Mouse (Mus musculus) liver, adult 2 months (tissue): ENCODE measurements at regions not wholly inside any gene's neighbourhood (a gene's known extent, or its start where the extent isn't known, plus 50 kb on each side); places are given as distances from the start of the nearest gene placed in this dataset.

Source experiments
- CTCF ChIP-seq: fragments of 200-500 bp; IDR thresholded peaks from 2 replicates; pipeline ENCODE4 v1.5.1; 2011; ENCODE audit warnings: low read depth, low read length, control low read depth
- POLR2A ChIP-seq: fragments of 200-500 bp; IDR thresholded peaks from 2 replicates; pipeline ENCODE4 v1.6.1; 2011; ENCODE audit warnings: low read length, control low read depth; ENCODE audit not compliant: insufficient read depth; ENCODE audit errors: extremely low read depth

GRCm38 (mm10) chr7:93331351-93331750 is 251.7 kb downstream of the Fam181b start:
- TF ChIP-seq CTCF (no peak), POLR2A (no peak)
